Mouse (Mus musculus) midbrain, embryonic 12.5 days (tissue): ENCODE data around the gene Tra2b. TPM values are rescaled to one million over a fixed set of nuclear protein-coding genes. Genes with fewer than 3 reads are reported as not detected.
A peak's percentile ranks its signal among the peaks of the same experiment; 100 is the strongest.
"Not testable (repeated sequence)": the region's sequence is repeated elsewhere in the genome, so short reads cannot be mapped to it uniquely, and the experiment has no call there.

Experiments
- ATAC-seq: fragments of 200-750 bp; cut with Nextera tagmentation; 2 replicates; pipeline ENCODE4 v1.8.0; 2017; ENCODE audit warnings: low read depth, moderate TSS enrichment, moderate library complexity; ENCODE audit not compliant: low FRiP score
- H3K27ac ChIP-seq: fragments of 300-500 bp; sonication (generic); replicated peaks from 2 replicates; pipeline ENCODE4 v1.5.1; 2016; ENCODE audit warnings: mild to moderate bottlenecking
- H3K27me3 ChIP-seq: fragments of 300-500 bp; sonication (generic); 2 replicates; pipeline ENCODE4 v1.6.1; 2016; ENCODE audit warnings: mild to moderate bottlenecking
- H3K36me3 ChIP-seq: fragments of 300-500 bp; sonication (generic); 2 replicates; pipeline ENCODE4 v1.6.1; 2016
- H3K4me1 ChIP-seq: fragments of 300-500 bp; sonication (generic); 2 replicates; pipeline ENCODE4 v1.6.1; 2016
- H3K4me2 ChIP-seq: fragments of 300-500 bp; sonication (generic); replicated peaks from 2 replicates; pipeline ENCODE4 v1.6.1; 2016; ENCODE audit warnings: mild to moderate bottlenecking, moderate library complexity
- H3K4me3 ChIP-seq: fragments of 300-500 bp; sonication (generic); 2 replicates; pipeline ENCODE4 v1.5.1; 2016; ENCODE audit warnings: mild to moderate bottlenecking
- H3K9ac ChIP-seq: fragments of 300-500 bp; sonication (generic); replicated peaks from 2 replicates; pipeline ENCODE4 v1.6.1; 2016; ENCODE audit warnings: mild to moderate bottlenecking, moderate library complexity
- H3K9me3 ChIP-seq: fragments of 300-500 bp; sonication (generic); 2 replicates; pipeline ENCODE4 v1.6.1; 2016; ENCODE audit warnings: mild to moderate bottlenecking
- whole genome bisulfite sequencing: fragments of 180-500 bp; shearing (Covaris S2); methylation state at CpG from one replicate; pipeline ENCODE4 v1.1.7; 2016; 5-methylcytosine and 5-hydroxymethylcytosine counted together
- polyA plus RNA-seq: library from polyadenylated mRNA; unstranded; fragments of >200 nt; fragmentation: Nextera tagmentation; extraction: Ambion mirVana; gene quantifications from 2 replicates; pipeline ENCODE4 v1.2.1, GENCODE M21; 2016

The Tra2b gene
- 417 and 418 TPM in 2 replicates for polyA plus RNA-seq

GRCm38 (mm10) chr16:22265849-22266376 is at the start of gene Tra2b:
TSS of gene Tra2b (minus strand) at chr16:22266005.
- Histone ChIP-seq H3K27ac (peak within 1 kb of the TSS; percentile 96), H3K9ac (peak within 1 kb of the TSS; percentile 86), H3K4me1 (peaks cover 16% of the 10 kb centered on the region), H3K27me3 (no peaks in the 10 kb centered on the region), H3K4me2 (peak within 1 kb of the TSS; percentile 82), H3K9me3 (no peaks in the 10 kb centered on the region), H3K4me3 (peak within 1 kb of the TSS; percentile 75), H3K36me3 (no peaks in the 10 kb centered on the region)
- under 1% methylated on average over 38 of the region's 38 CpGs for WGBS
- ATAC-seq = peak; percentile 98

- Histone ChIP-seq H3K27ac (no peak overlapping the region), H3K36me3 (no peaks in the 10 kb centered on the region), H3K4me1 (no peaks in the 10 kb centered on the region), H3K27me3 (no peaks in the 10 kb centered on the region), H3K4me3 (no peak overlapping the region), H3K9ac (no peak overlapping the region), H3K9me3 (no peaks in the 10 kb centered on the region), H3K4me2 (no peak overlapping the region)
- 41% methylated on average over 1 of the region's 1 CpGs for WGBS
- ATAC-seq = no peak
These were observed 44.8 kb upstream of the Tra2b start for GRCm38 (mm10) chr16:22310649-22311048.

GRCm38 (mm10) chr16:22302606-22303005 is 36.8 kb upstream of the Tra2b start:
- no peaks in the 10 kb centered on the region for H3K4me1 ChIP-seq
- no peaks in the 10 kb centered on the region for H3K36me3 ChIP-seq
- 0 out of 2 replicates have a peak, but pooled peaks cover 4% of the 10 kb centered on the region for H3K27me3 ChIP-seq
- no peak overlapping the region for H3K9ac ChIP-seq
- H3K4me2 ChIP-seq = no peak overlapping the region
- no peak for ATAC-seq
- H3K4me3 ChIP-seq = no peak overlapping the region
- WGBS = 28% methylated on average over 5 of the region's 5 CpGs
- H3K27ac ChIP-seq = no peak overlapping the region
- H3K9me3 ChIP-seq = no peaks in the 10 kb centered on the region

GRCm38 (mm10) chr16:22301378-22301777 is 35.6 kb upstream of the Tra2b start:
- WGBS = 80% methylated on average over 3 of the region's 3 CpGs
- H3K9ac ChIP-seq = no peak overlapping the region
- 0 out of 2 replicates have a peak, but pooled peaks cover 4% of the 10 kb centered on the region for H3K27me3 ChIP-seq
- no peak overlapping the region for H3K27ac ChIP-seq
- H3K4me3 ChIP-seq = no peak overlapping the region
- H3K4me1 ChIP-seq = no peaks in the 10 kb centered on the region
- ATAC-seq = no peak
- no peaks in the 10 kb centered on the region for H3K9me3 ChIP-seq
- H3K4me2 ChIP-seq = no peak overlapping the region
- no peaks in the 10 kb centered on the region for H3K36me3 ChIP-seq

GRCm38 (mm10) chr16:22296901-22297300 is 31.1 kb upstream of the Tra2b start:
- Histone ChIP-seq H3K4me3 (no peak overlapping the region), H3K9ac (no peak overlapping the region), H3K27ac (no peak overlapping the region), H3K36me3 (no peaks in the 10 kb centered on the region), H3K4me2 (no peak overlapping the region), H3K4me1 (no peaks in the 10 kb centered on the region), H3K9me3 (no peaks in the 10 kb centered on the region), H3K27me3 (0 out of 2 replicates have a peak, but pooled peaks cover 4% of the 10 kb centered on the region)
- ATAC-seq = no peak
- 78% methylated on average over 6 of the region's 6 CpGs for WGBS

- H3K9ac ChIP-seq, H3K4me3 ChIP-seq, H3K27me3 ChIP-seq, H3K4me1 ChIP-seq, H3K4me2 ChIP-seq, H3K36me3 ChIP-seq, H3K9me3 ChIP-seq, ATAC-seq, H3K27ac ChIP-seq: not testable (repeated sequence)
- WGBS = 98% methylated on average over 14 of the region's 14 CpGs
These were observed 29.0 kb upstream of the Tra2b start for GRCm38 (mm10) chr16:22294812-22295211.

GRCm38 (mm10) chr16:22293600-22293999 is 27.8 kb upstream of the Tra2b start:
- 64% methylated on average over 2 of the region's 2 CpGs for WGBS
- ATAC-seq = no peak
- no peaks in the 10 kb centered on the region for H3K27me3 ChIP-seq
- H3K4me3 ChIP-seq = no peak overlapping the region
- H3K36me3 ChIP-seq = no peaks in the 10 kb centered on the region
- H3K4me2 ChIP-seq = no peak overlapping the region
- H3K27ac ChIP-seq = no peak overlapping the region
- no peaks in the 10 kb centered on the region for H3K4me1 ChIP-seq
- H3K9me3 ChIP-seq = 0 out of 2 replicates have a peak, but pooled peaks cover 7% of the 10 kb centered on the region
- H3K9ac ChIP-seq = no peak overlapping the region

- Histone ChIP-seq H3K4me1 (no peaks in the 10 kb centered on the region), H3K4me2 (no peak overlapping the region), H3K9ac (no peak overlapping the region), H3K4me3 (no peak overlapping the region), H3K27me3 (no peaks in the 10 kb centered on the region), H3K9me3 (0 out of 2 replicates have a peak, but pooled peaks cover 7% of the 10 kb centered on the region), H3K27ac (no peak overlapping the region), H3K36me3 (no peaks in the 10 kb centered on the region)
- no peak for ATAC-seq
- WGBS = 90% methylated on average over 4 of the region's 4 CpGs
These were observed 26.6 kb upstream of the Tra2b start for GRCm38 (mm10) chr16:22292394-22292793.

GRCm38 (mm10) chr16:22289643-22290042 is 23.8 kb upstream of the Tra2b start:
- H3K4me1 ChIP-seq = no peaks in the 10 kb centered on the region
- no peak overlapping the region for H3K4me3 ChIP-seq
- no peak overlapping the region for H3K27ac ChIP-seq
- ATAC-seq = no peak
- H3K27me3 ChIP-seq = no peaks in the 10 kb centered on the region
- 0 out of 2 replicates have a peak, but pooled peaks cover 7% of the 10 kb centered on the region for H3K9me3 ChIP-seq
- 37% methylated on average over 2 of the region's 2 CpGs for WGBS
- no peak overlapping the region for H3K9ac ChIP-seq
- no peak overlapping the region for H3K4me2 ChIP-seq
- no peaks in the 10 kb centered on the region for H3K36me3 ChIP-seq

- 0 out of 2 replicates have a peak, but pooled peaks cover 7% of the 10 kb centered on the region for H3K9me3 ChIP-seq
- no peaks in the 10 kb centered on the region for H3K27me3 ChIP-seq
- no peak overlapping the region for H3K4me2 ChIP-seq
- 92% methylated on average over 1 of the region's 1 CpGs for WGBS
- H3K4me3 ChIP-seq = no peak overlapping the region
- H3K4me1 ChIP-seq = no peaks in the 10 kb centered on the region
- no peaks in the 10 kb centered on the region for H3K36me3 ChIP-seq
- no peak overlapping the region for H3K27ac ChIP-seq
- H3K9ac ChIP-seq = no peak overlapping the region
- no peak for ATAC-seq
These were observed 21.2 kb upstream of the Tra2b start for GRCm38 (mm10) chr16:22286996-22287395.

GRCm38 (mm10) chr16:22276536-22276935 is 10.7 kb upstream of the Tra2b start:
- Histone ChIP-seq H3K4me3 (no peak overlapping the region), H3K27ac (no peak overlapping the region), H3K36me3 (no peaks in the 10 kb centered on the region), H3K9me3 (peaks cover 10% of the 10 kb centered on the region; the same call in 1 of the 2 replicates), H3K27me3 (no peaks in the 10 kb centered on the region), H3K4me1 (no peaks in the 10 kb centered on the region), H3K4me2 (no peak overlapping the region), H3K9ac (no peak overlapping the region)
- ATAC-seq = no peak

GRCm38 (mm10) chr16:22275142-22275541 is 9.3 kb upstream of the Tra2b start:
- no peak overlapping the region for H3K9ac ChIP-seq
- ATAC-seq = no peak
- 51% methylated on average over 2 of the region's 2 CpGs for WGBS
- peaks cover 10% of the 10 kb centered on the region; the same call in 1 of the 2 replicates for H3K9me3 ChIP-seq
- H3K36me3 ChIP-seq = no peaks in the 10 kb centered on the region
- H3K4me1 ChIP-seq = no peaks in the 10 kb centered on the region
- H3K4me3 ChIP-seq = no peak overlapping the region
- no peak overlapping the region for H3K27ac ChIP-seq
- H3K4me2 ChIP-seq = no peak overlapping the region
- H3K27me3 ChIP-seq = no peaks in the 10 kb centered on the region

- Histone ChIP-seq H3K4me1 (peaks cover 7% of the 10 kb centered on the region), H3K9ac (no peak overlapping the region), H3K4me2 (no peak overlapping the region), H3K36me3 (no peaks in the 10 kb centered on the region), H3K9me3 (0 out of 2 replicates have a peak, but pooled peaks cover 4% of the 10 kb centered on the region), H3K27me3 (no peaks in the 10 kb centered on the region), H3K27ac (no peak overlapping the region), H3K4me3 (no peak overlapping the region)
- 69% methylated on average over 3 of the region's 3 CpGs for WGBS
- no peak for ATAC-seq
These were observed 4.7 kb upstream of the Tra2b start for GRCm38 (mm10) chr16:22270491-22270890.
